Mouse (Mus musculus): ENCODE measurements around the gene Ksr1.

Gene Ksr1

DNA sequence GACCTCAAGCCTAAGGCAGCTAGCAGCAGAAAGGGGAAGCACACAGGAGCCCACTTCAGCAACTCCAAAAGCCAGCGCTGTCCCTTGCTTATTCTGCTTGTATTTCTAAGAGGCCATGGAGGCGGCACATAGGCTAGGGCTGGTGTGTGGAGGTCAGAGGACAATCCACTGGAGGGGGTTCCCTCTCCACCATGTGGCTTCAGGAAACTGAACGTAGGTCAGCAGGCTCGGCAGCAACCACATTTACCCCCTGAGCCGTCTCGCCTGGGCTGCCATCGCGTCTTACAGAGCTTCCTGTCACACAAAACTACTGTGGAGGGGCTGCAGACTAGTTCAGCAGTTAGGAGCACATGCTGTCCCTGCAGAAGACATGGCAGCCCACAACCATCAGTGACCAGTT lies 20.4 kb downstream of the Ksr1 start:
- DNase-seq (ENCODE audit: low read depth, low spot score) = no peak

DNA sequence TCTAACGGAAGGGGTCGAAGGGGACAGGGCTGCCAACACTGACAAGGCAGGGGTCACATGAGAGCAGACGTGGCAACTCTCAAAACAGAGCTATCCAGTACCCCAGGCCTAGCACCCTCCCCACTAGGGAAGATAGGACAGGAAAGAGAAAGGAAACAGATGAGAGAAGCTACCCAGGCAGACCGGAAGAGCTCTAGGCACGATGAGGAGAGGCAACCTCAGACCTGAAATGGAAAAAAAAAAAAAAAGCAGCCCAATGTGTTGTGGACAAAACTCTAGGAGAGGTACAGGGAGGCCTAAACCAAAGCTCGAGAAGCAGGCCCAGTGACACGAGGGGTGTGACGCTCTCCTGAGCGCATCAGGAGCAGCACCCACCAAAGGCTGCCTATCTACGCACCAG lies 23.7 kb downstream of the Ksr1 start:
- no peak for DNase-seq (ENCODE audit: low read depth, low spot score)

DNA sequence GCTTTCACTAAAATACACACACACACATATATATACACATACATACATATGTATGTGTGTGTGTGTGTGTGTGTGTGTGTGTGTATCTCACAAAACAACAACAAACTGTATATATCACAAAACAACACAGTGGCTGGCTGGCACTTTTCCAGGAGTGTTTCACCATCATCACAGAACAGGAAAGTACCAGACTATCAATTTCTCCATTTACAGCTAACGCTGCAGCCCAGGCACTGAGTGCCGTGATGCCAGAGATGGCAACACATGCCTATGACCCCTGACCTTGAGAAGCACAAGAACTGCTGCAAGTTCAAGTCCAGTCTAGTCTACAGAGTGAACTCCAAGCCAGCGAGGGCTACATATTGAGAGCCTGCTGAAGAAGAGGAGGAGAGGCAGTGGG lies 26.1 kb downstream of the Ksr1 start:
- no peak for DNase-seq (ENCODE audit: low read depth, low spot score)

DNA sequence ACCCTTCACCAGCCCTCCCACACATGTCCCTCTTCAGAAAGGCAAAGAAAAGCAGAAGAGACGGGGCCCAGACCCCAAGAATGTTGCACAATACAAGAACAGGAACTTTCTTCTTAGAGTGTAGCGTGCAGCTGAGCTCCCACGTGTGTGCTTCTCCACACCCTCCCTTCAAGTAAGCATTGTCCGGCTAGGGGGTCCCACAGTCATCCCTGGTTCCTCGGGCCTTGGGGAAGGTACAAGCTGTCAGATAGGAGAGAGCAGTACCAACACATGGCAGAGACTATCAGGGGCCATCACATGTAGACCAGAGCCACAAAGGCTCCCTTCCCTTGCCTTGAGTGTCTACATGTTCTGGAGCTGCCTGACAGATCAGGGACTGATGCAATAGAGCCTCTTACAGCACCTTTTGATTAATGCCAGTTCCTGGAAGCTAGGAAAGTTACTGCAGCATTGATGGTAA lies 27.3 kb downstream of the Ksr1 start:
- no peak for DNase-seq (ENCODE audit: low read depth, low spot score)

DNA sequence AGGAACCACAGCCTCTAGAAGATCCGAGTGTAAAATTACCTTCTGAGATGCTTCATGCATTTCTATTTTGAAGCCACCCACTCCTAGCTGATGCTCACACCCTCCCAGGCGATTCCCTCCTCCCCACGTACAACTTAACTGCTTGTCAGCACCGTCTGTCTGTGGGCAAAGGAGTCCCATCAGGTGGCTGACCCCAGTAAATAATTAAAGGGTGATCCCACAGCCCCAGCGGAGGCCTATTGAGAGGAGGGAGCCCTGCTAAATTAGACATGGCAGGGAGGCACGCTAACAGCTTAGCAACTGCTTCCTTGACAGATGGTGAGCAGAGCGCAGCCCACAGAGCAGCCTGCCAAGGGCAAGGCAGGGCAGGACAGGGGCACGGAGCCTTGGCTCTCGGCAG lies 29.5 kb downstream of the Ksr1 start:
- DNase-seq (ENCODE audit: low read depth, low spot score) = no peak

DNA sequence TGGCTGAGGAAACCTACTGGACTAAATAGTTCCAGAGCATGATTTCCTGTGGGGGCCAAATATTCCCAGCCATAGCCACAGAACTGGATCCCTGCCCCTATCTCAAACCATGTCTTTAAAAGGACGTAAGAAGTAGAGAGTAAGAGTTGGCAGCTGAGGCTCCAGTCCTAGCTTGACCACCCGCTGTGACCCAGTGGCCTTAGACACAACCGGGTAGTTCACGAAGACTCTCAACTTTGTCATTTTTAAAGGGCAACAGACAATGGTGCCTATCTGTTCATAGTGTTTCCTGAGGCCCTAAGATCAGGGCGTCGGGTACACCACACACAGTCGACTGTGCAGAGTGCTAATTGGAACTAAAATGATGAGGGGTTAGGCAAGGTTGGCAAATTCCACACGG lies 30.5 kb downstream of the Ksr1 start:
- no peak for DNase-seq (ENCODE audit: low read depth, low spot score)

DNA sequence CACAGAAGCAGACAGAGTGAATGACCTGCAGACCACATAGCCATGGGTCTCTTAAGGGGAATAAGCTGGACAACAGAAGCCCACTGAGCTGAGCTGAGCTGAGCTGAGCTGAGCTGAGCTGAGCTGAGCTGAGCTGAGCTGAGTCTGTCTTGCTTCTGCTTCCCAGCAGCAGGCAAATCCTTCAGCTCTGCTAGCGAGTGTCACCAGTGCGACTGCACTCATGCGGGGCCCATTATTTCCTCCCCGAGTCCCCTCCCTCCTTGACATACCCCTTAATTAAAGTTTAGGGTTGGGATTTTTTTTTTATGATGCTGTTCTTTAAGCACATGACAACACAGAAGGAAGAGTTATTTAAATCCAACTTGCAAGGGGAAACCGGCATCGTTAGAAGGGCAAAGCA lies 32.1 kb downstream of the Ksr1 start:
- DNase-seq (ENCODE audit: low read depth, low spot score) = no peak

DNA sequence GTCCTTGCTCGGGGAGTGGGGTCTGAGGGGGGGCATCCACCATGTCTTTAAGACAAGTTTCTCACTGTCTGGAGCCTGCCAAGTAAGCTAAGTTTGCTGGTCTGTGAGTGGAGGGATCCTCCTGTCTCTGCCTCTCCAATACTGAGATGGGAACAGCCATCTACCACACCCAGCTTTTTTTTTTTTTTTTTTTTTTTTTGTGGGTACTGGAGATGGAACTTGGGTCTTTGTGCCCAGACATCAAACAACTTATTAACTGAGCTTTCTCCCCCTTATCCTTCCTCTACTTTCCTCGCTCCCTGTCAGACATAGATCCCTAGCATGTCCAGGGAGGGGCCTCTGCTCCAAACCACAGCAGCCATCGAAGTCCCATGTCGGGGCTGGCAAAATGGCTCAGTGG lies 32.8 kb downstream of the Ksr1 start:
- no peak for DNase-seq (ENCODE audit: low read depth, low spot score)

DNA sequence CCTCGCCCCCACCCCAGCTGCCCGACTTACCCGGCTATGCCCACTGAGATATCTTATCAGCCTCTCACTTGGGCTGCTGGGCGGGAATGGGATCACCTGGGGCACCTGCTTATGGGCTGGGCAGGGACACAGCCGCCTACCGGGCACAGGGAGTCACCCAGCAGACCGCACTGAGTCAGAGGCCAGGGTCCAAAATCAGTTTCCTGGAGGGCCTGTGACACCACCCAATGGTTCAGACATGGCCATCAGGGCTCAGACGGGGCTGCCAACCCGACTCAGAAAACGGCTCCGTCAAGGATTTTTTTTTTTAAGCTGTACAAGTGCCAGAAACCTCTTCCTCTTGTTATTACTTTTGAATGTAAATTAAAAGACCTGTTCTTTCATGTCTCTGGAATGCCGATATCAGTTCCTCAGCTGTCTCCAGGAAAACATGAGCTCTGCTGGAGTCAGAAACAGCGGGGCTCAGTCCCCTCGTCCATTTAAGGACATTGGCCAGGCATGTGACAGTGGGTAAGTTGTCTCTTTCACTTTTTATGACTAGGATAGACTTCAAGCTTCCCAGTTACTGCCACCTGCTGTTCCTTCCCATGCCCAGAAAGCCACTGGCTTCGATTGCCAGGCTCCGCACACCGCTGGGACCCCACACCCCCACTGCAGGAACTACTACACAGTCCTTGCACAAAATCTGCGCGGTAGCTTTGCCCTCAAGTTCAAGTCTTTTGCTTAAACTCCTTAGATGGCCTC lies 33.5 kb downstream of the Ksr1 start:
- no peak for DNase-seq (ENCODE audit: low read depth, low spot score)

DNA sequence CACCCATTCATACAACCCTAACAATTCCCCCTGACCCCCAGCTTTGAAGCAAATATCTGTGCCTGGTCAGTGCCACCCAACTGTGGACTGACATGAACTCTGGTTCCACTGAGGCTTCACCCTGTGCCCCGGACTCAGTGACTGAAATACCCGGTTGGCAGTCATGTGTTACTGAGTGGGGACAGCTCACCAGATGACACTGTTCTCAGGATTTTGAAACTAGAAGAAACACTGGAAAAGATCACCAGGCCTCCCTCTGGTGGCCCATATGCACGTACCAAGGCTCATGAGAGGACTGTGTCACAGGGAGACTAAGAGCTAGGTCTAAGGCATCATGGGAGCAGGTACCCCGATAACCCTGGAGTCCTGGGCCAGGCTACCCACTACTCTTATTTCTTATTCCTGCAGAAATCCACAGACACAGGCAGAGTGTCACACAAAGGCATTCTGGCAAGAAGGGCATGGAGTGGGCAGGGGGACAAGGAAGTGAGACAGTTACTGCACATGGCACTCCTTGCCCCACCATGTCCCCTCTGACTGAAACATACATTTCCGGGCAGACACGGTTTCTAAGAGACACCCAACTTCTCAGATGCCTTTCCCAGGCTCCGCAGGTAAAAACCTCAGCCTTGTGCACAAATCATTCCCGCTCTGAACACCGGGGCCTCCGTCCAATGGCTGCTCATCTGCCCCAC lies 34.2 kb downstream of the Ksr1 start:
- DNase-seq (ENCODE audit: low read depth, low spot score) = no peak

DNA sequence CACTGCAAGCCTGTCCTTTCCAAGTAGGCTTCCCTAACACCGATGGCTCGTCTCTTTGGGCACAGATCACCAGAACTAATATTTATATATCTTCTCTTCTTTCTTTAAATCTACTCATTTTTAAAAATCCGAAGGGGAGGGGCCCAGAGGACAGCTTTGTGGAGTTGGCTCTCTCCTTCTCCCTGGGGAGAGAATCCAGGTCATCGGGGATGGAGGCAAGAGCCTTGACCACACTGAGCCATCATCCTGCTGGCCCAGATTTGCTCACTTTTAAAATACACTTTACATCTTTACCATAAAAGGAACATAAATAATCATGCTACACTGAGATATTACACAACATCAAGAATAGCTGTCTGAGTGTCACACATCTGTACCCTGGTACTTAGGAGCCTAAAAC lies 35.8 kb downstream of the Ksr1 start:
- no peak for DNase-seq (ENCODE audit: low read depth, low spot score)

DNA sequence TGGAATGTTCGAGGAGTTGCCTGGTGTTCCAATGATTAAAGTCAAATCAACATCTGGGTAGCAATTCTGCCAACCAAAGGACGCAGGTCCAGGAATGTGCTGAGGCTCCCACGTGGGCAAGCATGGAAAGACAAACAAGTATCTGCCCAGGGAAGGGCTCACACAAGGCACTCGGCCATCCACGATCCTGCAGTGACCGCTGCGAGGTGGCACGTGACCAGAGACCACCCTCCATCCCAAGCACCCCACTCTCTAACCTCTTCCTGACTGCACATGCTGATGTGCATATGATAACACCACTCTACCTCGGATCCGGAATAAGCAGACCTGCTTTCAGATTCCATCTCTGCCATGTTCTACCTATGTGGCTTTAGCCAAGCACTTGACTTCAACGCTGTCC lies 38.3 kb downstream of the Ksr1 start:
- no peak for DNase-seq (ENCODE audit: low read depth, low spot score)

DNA sequence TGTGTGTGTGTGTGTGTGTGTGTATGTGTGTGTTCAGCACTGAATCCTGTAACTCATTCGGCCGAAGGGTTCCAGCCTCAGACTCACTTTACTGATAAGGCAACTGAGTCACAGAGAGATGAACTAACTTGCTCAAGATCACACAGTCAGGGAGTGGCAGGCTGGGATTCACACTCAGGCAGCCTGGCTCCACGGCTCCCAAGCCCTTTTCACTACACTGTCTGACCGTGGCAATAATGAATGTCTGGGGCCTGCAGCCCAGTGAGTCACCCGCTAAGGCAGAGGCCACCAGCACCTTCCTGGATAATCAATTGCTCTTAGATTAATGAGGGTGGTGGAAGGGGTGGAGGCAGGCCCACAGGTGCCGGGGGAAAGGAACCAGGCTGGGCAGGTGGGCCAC lies 41.2 kb downstream of the Ksr1 start:
- DNase-seq (ENCODE audit: low read depth, low spot score) = no peak

DNA sequence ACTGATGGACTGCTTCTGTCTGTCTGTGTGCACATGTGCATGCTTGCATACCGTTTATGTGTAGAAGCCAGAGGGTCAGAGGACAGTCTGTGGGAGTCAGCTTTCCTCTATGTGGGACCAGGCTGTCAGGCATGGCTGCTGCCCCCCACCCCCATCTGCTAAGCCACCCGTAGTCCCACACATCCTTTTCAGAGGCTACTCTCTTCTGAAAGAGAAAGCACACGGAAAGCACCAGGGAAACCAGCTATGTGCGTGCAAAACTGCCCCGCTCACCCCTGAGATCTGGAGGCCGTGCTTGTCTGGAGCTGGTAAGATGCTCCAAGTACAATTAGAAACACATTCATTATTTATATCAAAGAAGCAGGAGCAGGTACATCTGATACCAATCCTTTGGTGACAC lies 41.7 kb downstream of the Ksr1 start:
- no peak for DNase-seq (ENCODE audit: low read depth, low spot score)

DNA sequence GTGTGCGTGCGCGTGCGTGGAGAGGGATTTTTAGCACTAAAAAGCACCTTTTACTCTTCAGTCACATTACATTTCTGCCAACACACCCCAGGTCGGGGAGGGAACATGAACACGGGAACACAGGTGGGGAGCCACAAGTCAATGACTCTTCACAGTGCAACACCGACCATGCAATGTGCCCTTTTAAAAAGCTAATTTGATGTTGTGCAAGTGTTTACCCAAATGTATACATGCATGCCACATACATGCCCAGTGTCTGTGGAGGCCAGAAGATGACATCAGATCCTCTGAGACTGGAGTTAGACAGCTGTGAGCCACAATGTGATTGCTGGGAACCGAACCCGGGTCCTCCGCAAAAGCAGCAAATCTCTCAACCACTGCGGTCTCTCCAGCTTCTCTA lies 42.1 kb downstream of the Ksr1 start:
- no peak for DNase-seq (ENCODE audit: low read depth, low spot score)

DNA sequence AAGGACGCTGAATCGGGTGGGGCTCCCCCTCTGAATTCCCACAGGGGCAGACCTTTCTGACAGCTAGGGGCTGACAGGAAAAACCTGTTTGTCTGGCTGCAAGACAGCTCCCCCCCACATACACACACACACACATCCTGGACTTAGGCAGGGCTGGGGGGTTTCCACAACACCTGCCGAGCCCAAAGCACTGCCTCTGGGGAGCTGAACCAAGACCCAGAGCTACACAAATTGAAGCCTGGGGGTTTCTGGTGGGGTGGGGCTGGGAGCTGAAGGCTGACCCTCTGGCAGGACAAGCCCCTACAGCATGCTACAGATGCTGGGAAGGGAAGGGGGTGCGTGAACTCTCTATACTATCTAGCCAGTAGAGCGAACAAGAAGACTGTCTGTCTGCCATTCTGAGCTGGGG lies 42.7 kb downstream of the Ksr1 start:
- peak; percentile 56 for DNase-seq (ENCODE audit: low read depth, low spot score)

DNA sequence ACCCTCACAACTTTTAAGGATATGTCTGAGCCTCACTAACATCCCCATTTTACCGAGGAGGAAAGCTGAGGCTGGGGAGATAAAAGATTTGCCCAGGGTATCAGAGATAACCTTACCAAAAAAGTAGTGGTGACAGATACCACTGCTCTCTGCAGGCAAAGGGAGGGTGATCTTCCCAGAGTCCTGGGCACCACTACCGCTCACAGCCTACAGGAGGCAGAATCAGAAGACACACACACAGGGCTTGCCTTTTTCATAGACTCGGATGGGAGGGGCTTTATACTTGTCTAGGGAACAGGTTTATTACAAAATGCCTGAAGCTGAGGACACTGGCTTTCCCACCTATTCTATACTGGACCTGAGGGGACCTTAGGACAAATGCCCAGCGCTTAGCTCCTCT lies 43.9 kb downstream of the Ksr1 start:
- DNase-seq (ENCODE audit: low read depth, low spot score) = peak; percentile 40

DNA sequence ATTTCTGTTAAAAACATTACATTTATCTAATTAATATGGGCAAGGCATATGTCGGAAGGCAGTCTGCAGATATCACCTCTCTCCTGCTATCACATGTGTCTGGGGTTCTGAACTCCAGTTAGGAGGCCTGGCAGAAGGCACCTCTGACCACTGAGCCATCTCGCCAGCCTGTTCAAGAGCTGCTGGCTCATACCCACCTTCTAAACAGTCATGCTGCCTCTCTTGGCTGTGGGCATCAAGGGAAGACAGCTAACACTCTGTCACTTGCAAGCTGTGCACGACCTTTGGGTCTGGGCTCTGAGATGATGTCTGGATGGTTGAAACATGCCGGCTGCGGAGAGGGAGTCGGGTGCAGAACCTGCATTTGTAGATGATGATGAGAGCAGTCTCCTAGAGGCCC lies 44.6 kb downstream of the Ksr1 start:
- DNase-seq (ENCODE audit: low read depth, low spot score) = no peak

DNA sequence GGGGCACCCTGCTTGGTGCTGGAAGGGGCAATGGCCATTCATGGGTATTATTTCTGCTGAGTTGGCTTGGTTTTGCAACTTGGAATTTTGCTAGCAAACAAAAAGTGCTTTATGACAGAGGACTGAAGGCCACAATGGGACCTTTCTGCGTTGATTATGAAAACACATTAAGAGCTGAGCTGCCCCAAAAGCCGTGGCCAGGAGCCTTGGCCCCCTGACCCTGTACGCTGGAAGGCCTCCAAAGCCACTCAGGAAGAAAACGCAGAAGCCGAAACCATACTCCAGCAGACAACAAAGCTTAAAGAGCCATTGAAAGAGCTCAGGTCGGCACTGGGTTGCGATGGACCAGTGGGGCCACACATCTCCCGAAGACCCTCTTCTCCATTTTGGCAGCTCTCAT lies 47.2 kb downstream of the Ksr1 start:
- DNase-seq (ENCODE audit: low read depth, low spot score) = no peak

DNA sequence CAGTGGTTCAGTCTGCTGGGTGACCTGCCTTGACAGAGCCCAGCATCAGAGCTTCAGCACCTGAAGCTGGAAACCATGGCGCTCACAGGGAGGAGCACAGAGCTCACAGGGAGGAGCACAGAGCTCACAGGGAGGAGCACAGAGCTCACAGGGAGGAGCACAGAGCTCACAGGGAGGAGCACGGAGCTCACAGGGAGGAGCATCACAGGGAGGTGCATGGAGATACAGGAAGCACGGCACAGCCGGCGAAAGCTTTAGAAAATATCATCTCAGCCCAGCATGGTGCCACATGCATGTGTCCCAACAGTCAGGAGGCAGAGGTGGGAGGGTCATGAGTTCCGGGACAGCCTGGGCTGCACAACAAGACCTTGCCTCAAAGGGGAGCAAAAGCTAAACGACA lies 48.5 kb downstream of the Ksr1 start:
- peak; percentile 80 for DNase-seq (ENCODE audit: low read depth, low spot score)

DNA sequence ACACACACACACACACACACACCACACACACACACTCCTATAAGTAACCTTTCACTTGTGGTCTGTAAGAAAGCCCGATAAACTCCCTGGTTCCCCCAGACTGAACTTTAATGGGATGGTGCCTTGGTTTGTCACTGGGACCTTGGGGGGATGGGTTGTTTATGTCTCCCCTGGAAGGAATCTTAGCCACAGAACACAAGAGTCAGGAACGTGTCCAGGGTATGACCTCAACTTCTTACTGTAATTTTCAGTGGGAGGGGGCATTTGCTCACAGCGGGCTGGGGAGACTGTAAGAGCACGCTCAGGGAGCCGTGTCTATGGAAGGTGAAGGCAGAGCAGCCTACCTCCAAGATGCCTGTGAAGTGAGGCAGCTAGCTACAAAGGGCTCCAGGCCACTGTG lies 49.5 kb downstream of the Ksr1 start:
- no peak for DNase-seq (ENCODE audit: low read depth, low spot score)

DNA sequence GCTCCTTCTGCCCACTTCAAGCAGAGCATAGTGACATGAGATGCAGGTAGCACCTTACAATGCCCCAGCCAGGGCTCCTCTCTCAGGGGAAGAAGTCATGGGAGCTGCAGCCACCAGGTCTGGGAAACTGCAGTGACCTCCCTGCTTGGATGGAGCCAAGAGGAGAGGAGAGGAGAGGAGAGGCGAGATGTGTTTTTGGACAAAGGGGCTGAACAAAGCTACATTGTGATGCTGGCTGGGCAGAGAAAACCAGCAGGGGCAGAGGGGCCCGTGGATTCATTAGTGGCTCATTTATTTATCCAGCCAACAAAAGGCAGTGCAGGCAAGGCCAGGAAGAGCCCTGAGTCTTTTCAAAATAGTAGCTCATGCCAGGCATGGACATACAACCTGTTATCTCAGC lies 50.5 kb downstream of the Ksr1 start:
- DNase-seq (ENCODE audit: low read depth, low spot score) = peak; percentile 67

DNA sequence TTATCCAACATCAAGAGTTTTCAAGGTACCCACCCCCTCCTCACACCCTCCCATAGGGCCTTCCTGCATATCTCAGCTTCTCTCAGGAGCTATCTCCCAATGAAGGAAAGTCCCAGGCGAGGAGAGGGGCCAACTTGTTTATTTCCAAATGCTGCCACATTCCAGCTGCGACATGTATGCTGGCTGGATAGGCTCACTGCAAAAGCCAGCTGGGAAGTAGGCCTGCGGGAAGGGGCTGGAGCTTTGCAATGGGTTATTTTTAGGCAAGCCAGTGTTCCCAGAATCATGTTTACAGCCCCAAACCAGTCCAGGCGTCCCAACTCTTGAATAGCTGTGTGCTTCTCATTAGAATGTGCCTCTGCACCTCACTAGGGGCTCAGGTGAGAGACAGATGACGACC lies 51.5 kb downstream of the Ksr1 start:
- DNase-seq (ENCODE audit: low read depth, low spot score) = no peak
